Mouse (Mus musculus): ENCODE results near the gene Mitd1.

- no peak for TF ChIP-seq CTCF (IDR thresholded peaks at IDR 0.05; ENCODE audit: low read depth, low read length)
- TF ChIP-seq GATA1 (IDR thresholded peaks at IDR 0.05; ENCODE audit: borderline replicate concordance, low read length): no peak
- TF ChIP-seq TAL1 (conservative IDR thresholded peaks at IDR 0.05; ENCODE audit: low read depth, low read length): no peak
- no peak for TF ChIP-seq GATA2 (IDR thresholded peaks at IDR 0.05; ENCODE audit: borderline replicate concordance, low read depth, low read length)
- no peak for TF ChIP-seq POLR2AphosphoS5 (IDR thresholded peaks at IDR 0.05; ENCODE audit: insufficient replicate concordance, low read depth, low read length)
Measured at GRCm38 (mm10) chr1:37868640-37869039, 21.6 kb downstream of the Mitd1 start.
